Mouse (Mus musculus) effector memory CD4-positive, alpha-beta T cell, adult 7 months (primary cell): Measurements from ENCODE around the gene Vmn1r57. TPM values are rescaled to one million over a fixed set of nuclear protein-coding genes. Genes with fewer than 3 reads are reported as not detected.

ENCODE experiments used
- polyA plus RNA-seq: library from polyadenylated mRNA; unstranded; fragments of 100-300 nt; shearing (Covaris generic); gene quantifications from one replicate; pipeline ENCODE4 v1.2.1, GENCODE M21; 2017

Gene Vmn1r57
- polyA plus RNA-seq: not detected

GRCm38 (mm10) chr7:5218193-5218592 is at the start of gene Vmn1r57:
Gene Vmn1r57 (plus strand): TSS chr7:5218493.

GRCm38 (mm10) chr7:5196647-5197046 is 21.6 kb upstream of the Vmn1r57 start, which contains the start of gene Vmn1r56:
Gene Vmn1r56 (minus strand): TSS chr7:5196747.

Other genes starting within 250 kb of the Vmn1r57 start
- not detected for gene Sbk3, start 247.3 kb upstream of the Vmn1r57 start, polyA plus RNA-seq
- gene Zfp579, start 222.3 kb upstream of the Vmn1r57 start, polyA plus RNA-seq: 20.4 TPM
- gene Zfp524, start 204.1 kb upstream of the Vmn1r57 start, polyA plus RNA-seq: 17.9 TPM
- gene Fiz1, start 203.8 kb upstream of the Vmn1r57 start, polyA plus RNA-seq: 48.5 TPM
- 5.2 TPM for gene Gm44973, start 203.0 kb upstream of the Vmn1r57 start, polyA plus RNA-seq
- gene Zfp865, start 198.1 kb upstream of the Vmn1r57 start, polyA plus RNA-seq: 6.4 TPM
- not detected for gene Ccdc106, start 197.9 kb upstream of the Vmn1r57 start, polyA plus RNA-seq
- 0.62 TPM for gene 4632433K11Rik, start 184.4 kb upstream of the Vmn1r57 start, polyA plus RNA-seq
- 2.7 TPM for gene Zfp784, start 180.0 kb upstream of the Vmn1r57 start, polyA plus RNA-seq
- gene Zfp580, start 167.0 kb upstream of the Vmn1r57 start, polyA plus RNA-seq: 1.4 TPM
- gene U2af2, start 156.3 kb upstream of the Vmn1r57 start, polyA plus RNA-seq: 100 TPM
- gene Epn1, start 138.3 kb upstream of the Vmn1r57 start, polyA plus RNA-seq: 21.3 TPM
- gene Rfpl4, start 101.5 kb upstream of the Vmn1r57 start, polyA plus RNA-seq: not detected
- gene Rasl2-9, start 92.5 kb upstream of the Vmn1r57 start, polyA plus RNA-seq: 1.4 TPM
- 1.1 TPM for gene Vmn1r55, start 68.8 kb upstream of the Vmn1r57 start, polyA plus RNA-seq
- not detected for gene Vmn1r56, start 21.7 kb upstream of the Vmn1r57 start, polyA plus RNA-seq
- not detected for gene Gm5065, start 132.0 kb downstream of the Vmn1r57 start, polyA plus RNA-seq
- 0.44 TPM for gene Nlrp2, start 132.5 kb downstream of the Vmn1r57 start, polyA plus RNA-seq
- gene Vmn1r58, start 194.9 kb downstream of the Vmn1r57 start, polyA plus RNA-seq: not detected
- gene Vmn1r59, start 238.3 kb downstream of the Vmn1r57 start, polyA plus RNA-seq: 0.24 TPM